Mouse (Mus musculus): ENCODE measurements around the gene Bpifb3. TPM values are rescaled to one million over a fixed set of nuclear protein-coding genes. Genes with fewer than 3 reads are reported as not detected.

Gene Bpifb3
- total RNA-seq (2021): not detected

- no peak for DNase-seq (ENCODE audit: extremely low spot score in 1 of 2, low spot score in 2 of 2)
- intact Hi-C loops (cut with DNase I): no loop called here
These were observed at the start of gene Bpifb3 for GRCm38 (mm10) chr2:153917930-153918329. TSS of gene Bpifb3 (plus strand) at chr2:153918230.

DNA sequence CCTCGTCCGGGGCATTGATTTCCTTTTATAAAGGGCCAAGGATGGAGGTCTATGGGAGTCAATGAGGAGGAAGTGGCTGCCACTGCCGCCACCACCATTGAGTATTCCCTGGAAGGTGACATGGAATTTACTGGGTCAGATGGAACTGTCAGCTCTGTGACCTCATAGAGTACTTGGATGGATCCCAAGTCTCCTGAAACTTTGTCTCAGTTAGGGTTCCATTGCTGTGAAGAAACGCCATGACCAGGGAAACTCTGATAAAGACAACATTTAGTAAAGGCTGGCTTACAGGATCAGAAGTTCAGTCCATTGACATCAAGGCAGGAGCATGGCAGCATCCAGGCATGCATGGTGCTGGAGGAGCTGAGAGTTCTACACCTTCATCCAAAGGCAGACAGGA lies 47.0 kb upstream of the Bpifb3 start, which contains the start of gene Sun5:
Gene Sun5, minus strand, starts transcription at position 101 of the 400 bp plus-strand sequence.
- DNase-seq (ENCODE audit: extremely low spot score in 1 of 2, low spot score in 2 of 2): no peak
- intact Hi-C loops (cut with DNase I): no loop called here

DNA sequence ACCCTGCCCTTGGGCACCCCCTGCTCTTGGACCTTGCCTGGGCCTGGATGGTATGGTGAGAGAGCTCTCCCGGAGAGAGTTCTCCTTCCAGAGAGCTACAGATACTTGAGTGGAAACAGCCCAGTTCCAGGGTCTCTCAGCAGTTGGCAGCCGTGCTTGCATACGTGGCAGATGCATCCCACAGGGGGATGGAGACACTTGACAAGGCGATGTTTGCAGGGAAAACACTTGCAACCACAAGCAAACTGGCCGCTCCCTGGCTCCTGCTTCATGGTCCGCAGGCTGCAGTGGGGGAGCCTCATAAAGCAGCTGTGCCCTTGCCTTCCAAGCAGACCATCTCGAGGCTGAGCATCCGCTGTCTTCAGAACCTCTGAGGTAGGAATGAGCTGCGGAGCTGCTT lies 43.3 kb upstream of the Bpifb3 start, which contains the start of gene Bpifb2:
Gene Bpifb2, plus strand, starts transcription at position 301 of the 400 bp plus-strand sequence.
- intact Hi-C loops (cut with DNase I): no loop called here
- DNase-seq (ENCODE audit: extremely low spot score in 1 of 2, low spot score in 2 of 2): peak in 1 of 2 experiments; percentile 13

- intact Hi-C loops (cut with DNase I): no loop called here
- DNase-seq (ENCODE audit: extremely low spot score in 1 of 2, low spot score in 2 of 2): no peak
These were observed 18.9 kb upstream of the Bpifb3 start for GRCm38 (mm10) chr2:153899111-153899510.

DNA sequence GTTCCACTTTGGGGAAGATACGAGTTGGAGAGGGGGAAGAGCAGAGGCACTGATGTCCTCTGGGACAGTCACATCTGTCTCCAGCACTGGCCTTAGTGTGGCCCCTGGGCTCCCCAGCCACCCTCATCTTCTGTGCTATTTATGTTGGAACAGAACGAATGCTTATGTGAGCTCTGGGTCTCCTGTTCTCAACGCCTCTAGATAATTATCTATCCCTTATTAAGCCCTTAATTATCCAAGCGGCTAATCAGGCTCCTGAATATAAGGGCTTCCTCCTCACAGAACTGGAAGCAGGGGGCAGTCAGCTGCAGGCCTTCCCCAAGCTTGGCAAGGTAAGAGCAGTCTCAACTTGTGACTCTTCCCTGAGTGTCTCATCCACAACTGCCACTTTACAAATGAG lies 17.9 kb upstream of the Bpifb3 start, which contains the start of gene Bpifb6:
Gene Bpifb6, plus strand, starts transcription at position 301 of the 400 bp plus-strand sequence.
- DNase-seq (ENCODE audit: extremely low spot score in 1 of 2, low spot score in 2 of 2): no peak
- intact Hi-C loops (cut with DNase I): no loop called here

GRCm38 (mm10) chr2:153902726-153903125 lies 15.3 kb upstream of the Bpifb3 start:
- intact Hi-C loops (cut with DNase I): no loop called here
- DNase-seq (ENCODE audit: extremely low spot score in 1 of 2, low spot score in 2 of 2): no peak

DNA sequence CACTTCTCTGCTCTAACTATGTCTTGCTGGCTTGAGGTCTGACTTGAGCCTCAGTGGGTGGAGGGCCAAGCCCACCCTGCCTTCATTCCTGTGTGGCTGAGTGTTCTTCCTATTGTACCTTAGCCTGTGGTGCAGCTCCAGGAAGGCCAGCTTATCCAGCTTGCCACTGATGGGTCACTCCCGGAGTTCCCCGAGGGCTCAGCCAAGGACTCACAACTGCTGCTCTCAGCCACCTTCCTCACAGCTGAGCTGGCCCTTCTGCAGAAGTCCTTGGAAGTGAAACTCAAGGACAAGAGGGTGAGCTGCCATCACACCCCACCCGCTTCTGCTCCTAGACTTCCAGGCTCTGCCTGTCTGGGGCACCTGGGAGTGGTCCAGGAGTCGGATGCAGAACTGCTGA lies 11.4 kb upstream of the Bpifb3 start:
- no peak for DNase-seq (ENCODE audit: extremely low spot score in 1 of 2, low spot score in 2 of 2)
- intact Hi-C loops (cut with DNase I): no loop called here

DNA sequence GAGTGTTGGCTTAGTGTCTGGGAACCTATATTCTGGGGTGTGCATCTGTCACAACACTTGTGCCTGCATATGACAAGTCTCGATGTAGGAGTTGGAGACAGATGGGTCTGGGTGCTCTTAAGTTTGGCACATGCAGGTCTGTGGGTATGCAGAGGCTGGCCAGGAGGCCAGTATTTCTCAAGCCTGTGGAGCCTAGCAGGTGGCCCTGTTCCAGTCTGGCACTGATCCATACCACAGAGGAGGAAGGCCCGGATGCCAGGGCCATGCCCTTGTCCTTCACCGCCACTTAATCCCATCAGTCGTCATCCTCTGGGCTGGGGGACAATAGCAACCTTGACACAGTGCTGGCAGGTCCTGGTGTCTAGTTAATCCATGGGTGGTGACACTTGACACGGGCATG lies 3.9 kb upstream of the Bpifb3 start:
- intact Hi-C loops (cut with DNase I): no loop called here

GRCm38 (mm10) chr2:153921246-153921645 lies 3.2 kb downstream of the Bpifb3 start:
- intact Hi-C loops (cut with DNase I): no loop called here
- no peak for DNase-seq (ENCODE audit: extremely low spot score in 1 of 2, low spot score in 2 of 2)

More for the DNA sequence above, 3.9 kb upstream of the Bpifb3 start:
- peak; percentile 29 to 40 for DNase-seq (ENCODE audit: extremely low spot score in 1 of 2, low spot score in 2 of 2)

GRCm38 (mm10) chr2:153929871-153930413 lies 11.9 kb downstream of the Bpifb3 start:
- intact Hi-C loops (cut with DNase I): loop anchor here (5.0 kb wide), 2 partner anchors 123 to 263 kb away; no protein-coding TSS in a partner anchor
- peak in 1 of 2 experiments; percentile 42 for DNase-seq (ENCODE audit: extremely low spot score in 1 of 2, low spot score in 2 of 2)

GRCm38 (mm10) chr2:153931125-153931524 lies 13.1 kb downstream of the Bpifb3 start:
- intact Hi-C loops (cut with DNase I): loop anchor here (5.0 kb wide), 2 partner anchors 124 to 264 kb away; no protein-coding TSS in a partner anchor
- DNase-seq (ENCODE audit: extremely low spot score in 1 of 2, low spot score in 2 of 2): no peak

DNA sequence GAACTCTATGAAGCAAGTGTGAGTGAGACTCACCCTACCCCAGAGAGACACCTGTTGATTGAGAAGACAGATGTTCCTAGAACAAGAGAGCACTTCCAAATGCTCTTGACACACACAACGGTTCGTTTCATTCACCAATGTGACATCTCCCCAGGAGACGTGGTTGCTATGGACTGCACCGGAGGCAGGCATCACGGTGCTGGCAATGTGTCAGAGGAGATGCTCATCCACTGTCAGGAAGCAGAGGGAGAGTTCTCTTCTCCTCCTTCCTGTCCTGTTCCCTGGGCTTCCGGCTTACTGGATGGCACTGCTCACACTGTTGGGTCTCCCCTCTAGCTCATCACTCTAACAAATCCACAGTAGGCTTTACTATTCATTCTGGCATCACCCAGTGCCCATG lies 15.3 kb downstream of the Bpifb3 start:
- intact Hi-C loops (cut with DNase I): loop anchor here (5.0 kb wide), 2 partner anchors 126 to 266 kb away; no protein-coding TSS in a partner anchor
- no peak for DNase-seq (ENCODE audit: extremely low spot score in 1 of 2, low spot score in 2 of 2)

DNA sequence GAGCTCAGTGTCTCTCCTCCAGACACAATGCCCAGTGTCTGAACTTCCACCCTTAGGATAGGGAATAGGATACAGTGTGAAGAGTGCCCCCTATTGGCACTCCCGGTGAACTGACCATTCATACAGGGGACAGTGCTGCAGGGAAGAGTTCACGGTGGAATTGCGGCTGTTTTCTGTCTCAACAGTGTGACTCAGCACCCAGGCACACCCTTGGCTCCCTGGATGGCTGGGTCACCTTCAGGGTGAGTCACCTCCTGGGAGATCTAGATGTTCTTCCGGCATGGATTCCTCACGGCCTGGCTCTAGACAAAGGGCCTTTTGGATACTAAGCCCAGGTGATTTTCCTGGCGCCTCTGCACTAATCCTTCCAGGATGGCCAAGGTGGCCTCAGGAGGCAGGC lies 17.3 kb downstream of the Bpifb3 start:
- intact Hi-C loops (cut with DNase I): no loop called here
- DNase-seq (ENCODE audit: extremely low spot score in 1 of 2, low spot score in 2 of 2): no peak

DNA sequence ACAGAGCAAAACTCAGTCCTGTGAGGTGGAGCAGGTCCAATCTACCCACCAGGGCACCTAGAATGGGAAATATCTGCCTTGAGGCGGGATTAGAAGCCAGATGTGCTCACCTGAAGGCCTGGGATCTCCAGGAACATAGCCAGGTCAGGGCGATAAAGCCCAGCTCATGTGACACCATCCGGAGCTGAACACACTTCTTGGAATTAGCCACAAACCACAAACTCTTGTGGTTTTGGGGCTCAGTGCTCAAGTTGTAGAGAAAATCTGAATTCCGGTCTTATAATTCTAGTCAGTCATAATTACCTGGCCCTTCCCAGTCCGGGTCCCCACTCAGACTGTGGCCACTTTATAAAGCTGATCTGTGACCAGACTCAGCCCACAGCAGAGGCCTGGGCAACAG lies 19.8 kb downstream of the Bpifb3 start, which contains the start of gene Bpifb4:
Gene Bpifb4, plus strand, starts transcription at position 370 of the 400 bp plus-strand sequence.
- intact Hi-C loops (cut with DNase I): no loop called here
- no peak for DNase-seq (ENCODE audit: extremely low spot score in 1 of 2, low spot score in 2 of 2)

DNA sequence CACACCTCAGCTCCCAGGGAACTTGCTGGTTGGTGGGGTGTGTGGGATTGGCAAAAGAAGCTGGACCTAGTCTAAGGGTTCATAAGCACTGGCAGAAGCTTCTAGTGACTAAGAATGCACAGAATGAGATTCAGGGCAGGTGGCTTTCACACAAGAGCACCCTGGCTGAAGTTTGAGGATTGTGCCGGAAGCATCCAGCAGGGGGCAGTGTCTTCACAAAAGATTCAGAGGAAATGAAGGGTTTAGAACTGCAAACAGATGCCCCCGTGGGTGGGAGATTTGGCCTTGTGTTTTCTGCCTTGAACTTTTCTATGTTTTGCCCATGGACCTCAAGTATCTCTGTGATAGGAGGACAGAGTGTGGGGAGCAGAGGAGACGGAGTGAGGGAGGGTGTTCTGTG lies 25.5 kb downstream of the Bpifb3 start:
- intact Hi-C loops (cut with DNase I): no loop called here
- DNase-seq (ENCODE audit: extremely low spot score in 1 of 2, low spot score in 2 of 2): no peak

- intact Hi-C loops (cut with DNase I): no loop called here
- DNase-seq (ENCODE audit: extremely low spot score in 1 of 2, low spot score in 2 of 2): no peak
These were observed 26.5 kb downstream of the Bpifb3 start for GRCm38 (mm10) chr2:153944567-153944966.

DNA sequence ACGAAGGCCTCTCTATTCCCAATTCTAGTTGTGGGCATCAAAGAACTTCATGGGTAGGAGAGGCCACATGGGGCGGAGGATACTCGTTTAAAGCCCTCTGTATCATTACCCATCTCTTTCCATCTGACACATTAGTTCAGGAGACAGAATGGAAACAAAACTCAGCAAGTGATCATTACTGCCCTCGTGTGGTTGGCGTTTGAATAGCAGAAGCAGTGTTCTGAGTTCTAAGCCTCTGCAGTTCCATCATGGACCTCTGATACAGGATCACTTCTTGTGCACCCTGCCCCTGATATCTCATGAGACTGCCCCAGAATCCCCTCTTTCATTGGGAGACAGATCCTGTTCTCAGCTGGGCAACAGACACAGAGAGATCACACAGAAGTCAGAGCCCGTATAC lies 34.9 kb downstream of the Bpifb3 start:
- peak in 1 of 2 experiments; percentile 35 for DNase-seq (ENCODE audit: extremely low spot score in 1 of 2, low spot score in 2 of 2)
- intact Hi-C loops (cut with DNase I): no loop called here

GRCm38 (mm10) chr2:153953836-153954235 lies 35.8 kb downstream of the Bpifb3 start:
- peak in 1 of 2 experiments; percentile 68 for DNase-seq (ENCODE audit: extremely low spot score in 1 of 2, low spot score in 2 of 2)
- intact Hi-C loops (cut with DNase I): no loop called here

GRCm38 (mm10) chr2:153962821-153963331 lies 44.8 kb downstream of the Bpifb3 start:
- no peak for DNase-seq (ENCODE audit: extremely low spot score in 1 of 2, low spot score in 2 of 2)
- intact Hi-C loops (cut with DNase I): no loop called here

DNA sequence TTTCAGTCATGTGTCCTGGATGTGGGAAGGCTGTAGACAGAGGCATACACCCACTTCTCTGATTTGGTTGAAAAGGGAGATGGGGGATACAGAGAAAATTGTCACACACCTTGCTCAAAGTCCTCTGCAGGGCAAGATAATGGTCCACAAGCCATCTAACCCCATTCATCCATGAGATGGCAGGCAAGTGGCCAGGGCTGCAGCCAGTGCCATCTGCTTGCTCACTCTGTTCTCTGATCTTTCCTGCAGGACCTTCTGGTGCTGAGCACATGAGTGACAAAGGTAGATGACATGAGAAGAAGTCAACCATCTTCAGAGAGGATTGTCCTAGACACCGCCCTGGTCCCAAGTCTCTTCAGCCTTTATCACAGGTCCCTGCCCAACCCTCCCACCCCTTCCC lies 45.3 kb downstream of the Bpifb3 start:
- DNase-seq (ENCODE audit: extremely low spot score in 1 of 2, low spot score in 2 of 2): no peak
- intact Hi-C loops (cut with DNase I): no loop called here
